Mouse (Mus musculus) lung, postnatal 10 days (tissue): ENCODE measurements around the gene Utp15.

Source experiments
- DNase-seq: peaks from one replicate; pipeline ENCODE4 v3.0.0; 2021

Gene Utp15

GRCm38 (mm10) chr13:98262636-98263457, at the start of gene Utp15, which contains the start of gene Ankra2:
Utp15 (minus strand) TSS chr13:98263041.
Ankra2 (plus strand) TSS chr13:98263074.
- DNase-seq: peak; percentile 99

- no peak for DNase-seq
Measured at GRCm38 (mm10) chr13:98311597-98311996, 48.8 kb upstream of the Utp15 start.

GRCm38 (mm10) chr13:98308724-98309123, 45.9 kb upstream of the Utp15 start:
- DNase-seq: no peak

- DNase-seq: no peak
Measured at GRCm38 (mm10) chr13:98308004-98308403, 45.2 kb upstream of the Utp15 start.

- DNase-seq: no peak
Measured at GRCm38 (mm10) chr13:98306852-98307475, 44.1 kb upstream of the Utp15 start.

- peak; percentile 27 for DNase-seq
Measured at GRCm38 (mm10) chr13:98306393-98306792, 43.6 kb upstream of the Utp15 start.

- DNase-seq: no peak
Measured at GRCm38 (mm10) chr13:98305257-98305656, 42.4 kb upstream of the Utp15 start.

- peak; percentile 89 for DNase-seq
Measured at GRCm38 (mm10) chr13:98298833-98299758, 36.3 kb upstream of the Utp15 start.

GRCm38 (mm10) chr13:98297883-98298482, 35.1 kb upstream of the Utp15 start:
- DNase-seq: no peak

GRCm38 (mm10) chr13:98296072-98296471, 33.2 kb upstream of the Utp15 start:
- no peak for DNase-seq

- DNase-seq: no peak
Measured at GRCm38 (mm10) chr13:98291712-98292111, 28.9 kb upstream of the Utp15 start.

- no peak for DNase-seq
Measured at GRCm38 (mm10) chr13:98290719-98291118, 27.9 kb upstream of the Utp15 start.

GRCm38 (mm10) chr13:98280990-98281650, 18.3 kb upstream of the Utp15 start:
- DNase-seq: no peak

GRCm38 (mm10) chr13:98279686-98280085, 16.8 kb upstream of the Utp15 start, which contains the start of gene Gm21976:
Gm21976 (plus strand) TSS chr13:98279887.
- no peak for DNase-seq

- DNase-seq: no peak
Measured at GRCm38 (mm10) chr13:98277501-98277900, 14.7 kb upstream of the Utp15 start.

GRCm38 (mm10) chr13:98276253-98276652, 13.4 kb upstream of the Utp15 start:
- no peak for DNase-seq

GRCm38 (mm10) chr13:98275646-98276045, 12.8 kb upstream of the Utp15 start:
- no peak for DNase-seq

- DNase-seq: no peak
Measured at GRCm38 (mm10) chr13:98274023-98274422, 11.2 kb upstream of the Utp15 start.

GRCm38 (mm10) chr13:98264111-98264510, 1.3 kb upstream of the Utp15 start:
- DNase-seq: no peak

- DNase-seq: no peak
Measured at GRCm38 (mm10) chr13:98263458-98263987, 682 bp upstream of the Utp15 start.

- peak; percentile 27 for DNase-seq
Measured at GRCm38 (mm10) chr13:98254921-98255320, 7.9 kb downstream of the Utp15 start.

GRCm38 (mm10) chr13:98249594-98249993, 13.2 kb downstream of the Utp15 start:
- no peak for DNase-seq
